Mouse (Mus musculus) 3134 (cell line): ENCODE data around the gene Lrrc4b.
A peak's percentile ranks its signal among the peaks of the same experiment; 100 is the strongest.

ENCODE experiments used
- DNase-seq: peaks from one replicate; pipeline ENCODE4 v3.0.0-alpha.2; 2011; ENCODE audit warnings: low spot score; ENCODE audit not compliant: insufficient read length; ENCODE audit errors: extremely low read depth

Lrrc4b gene

GRCm38 (mm10) chr7:44484841-44485571, 56.2 kb downstream of the Lrrc4b start:
- DNase-seq = no peak

DNA sequence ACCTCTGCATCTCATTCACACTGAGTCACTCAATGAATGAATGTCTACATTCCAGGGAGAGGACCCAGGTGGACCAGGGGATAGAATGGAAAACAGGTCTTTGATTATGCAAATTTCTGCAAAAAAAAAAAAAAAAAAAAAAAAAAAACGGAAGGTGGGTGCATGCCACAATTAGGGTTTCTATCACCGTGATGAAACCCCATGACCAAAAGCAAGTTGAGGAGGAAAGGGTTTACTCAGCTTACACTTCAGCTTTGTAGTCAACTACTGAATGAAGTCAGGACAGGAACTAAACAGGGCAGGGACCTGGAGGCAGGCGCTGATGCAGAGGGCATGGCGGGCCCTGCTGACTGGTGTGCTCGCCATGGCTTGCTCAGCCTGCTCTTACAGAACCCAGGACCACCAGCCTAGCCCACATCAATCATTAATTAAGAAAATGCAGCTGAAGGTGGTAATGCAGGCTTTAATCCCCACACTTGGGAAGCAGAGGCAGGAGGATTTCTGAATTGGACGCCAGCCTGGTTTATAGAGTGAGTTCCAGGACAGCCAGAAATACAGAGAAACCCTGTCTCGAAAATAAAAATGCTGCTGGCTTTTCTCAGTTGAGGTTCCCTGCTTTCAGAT, 56.9 kb downstream of the Lrrc4b start:
- DNase-seq = no peak

DNA sequence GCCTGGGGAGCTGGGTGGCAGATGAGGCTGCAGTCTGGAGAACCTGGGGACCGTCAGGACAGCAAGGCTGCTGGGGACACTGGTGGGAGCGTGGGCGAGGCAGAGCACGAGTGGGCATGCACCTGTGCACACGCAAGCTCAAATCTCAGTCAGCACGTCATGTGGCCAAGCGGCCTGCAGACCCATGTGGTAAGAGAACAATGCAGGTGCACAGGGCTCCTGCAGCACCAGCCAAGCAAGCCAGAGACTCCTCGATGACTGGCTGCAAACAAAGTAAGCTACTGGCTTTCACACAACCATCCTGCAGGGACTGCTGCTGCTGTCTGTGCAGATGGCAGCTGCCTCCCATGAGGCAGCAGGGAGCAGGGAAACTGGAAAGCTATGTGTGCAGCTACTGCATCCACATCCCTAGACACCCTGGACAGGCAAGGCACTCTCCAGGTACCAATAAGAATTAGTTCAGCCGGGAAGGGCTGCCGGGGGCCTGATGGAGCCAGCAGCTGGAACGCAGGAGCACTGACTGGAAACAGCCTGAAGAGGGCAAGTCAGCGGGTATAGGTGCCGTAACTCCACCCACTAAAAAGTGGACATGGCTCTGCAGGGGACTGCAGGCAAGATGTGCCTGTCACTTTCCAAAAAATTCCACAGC, 58.2 kb downstream of the Lrrc4b start:
- no peak for DNase-seq

- DNase-seq = no peak
Observed at GRCm38 (mm10) chr7:44487936-44488335, 59.1 kb downstream of the Lrrc4b start.

DNA sequence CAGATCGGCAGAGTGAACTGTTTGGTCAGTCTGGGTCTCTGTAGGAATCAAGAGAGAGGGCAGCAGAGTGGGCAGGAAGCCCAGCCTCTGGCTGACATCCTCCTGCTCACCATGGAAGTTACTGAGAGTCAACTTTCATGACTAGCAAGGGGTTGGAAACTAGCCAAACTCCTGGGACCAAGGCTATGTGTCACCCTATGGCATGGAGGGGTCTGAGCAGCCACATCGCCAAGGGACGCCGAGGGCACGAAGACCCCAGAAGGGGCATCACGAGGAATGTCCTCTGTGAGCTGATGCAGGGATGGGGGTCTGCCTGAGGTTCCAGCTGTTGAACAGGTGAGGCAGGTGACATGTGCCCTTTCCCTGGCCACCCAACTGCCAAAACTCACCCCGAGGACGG, 59.7 kb downstream of the Lrrc4b start:
- no peak for DNase-seq

DNA sequence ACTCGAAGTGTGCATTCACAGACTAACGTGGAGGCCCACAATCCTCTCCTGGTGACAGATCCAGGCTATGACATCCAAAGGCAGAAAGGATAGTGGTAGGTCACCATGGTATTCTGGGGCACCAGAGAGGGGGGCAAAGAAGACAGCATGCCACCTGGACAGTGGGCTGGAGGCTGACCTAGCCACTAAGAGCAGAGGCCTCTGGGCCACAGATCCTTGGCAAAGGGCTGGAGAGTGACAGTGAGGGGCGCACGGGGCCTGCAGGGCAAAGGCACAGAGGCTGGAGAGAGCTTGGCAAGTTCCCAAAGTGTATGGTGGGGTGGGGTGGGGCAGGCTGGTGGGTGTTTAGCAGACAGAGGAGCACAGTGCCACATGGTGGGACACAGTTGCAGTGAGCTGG, 61.5 kb downstream of the Lrrc4b start:
- DNase-seq = no peak

DNA sequence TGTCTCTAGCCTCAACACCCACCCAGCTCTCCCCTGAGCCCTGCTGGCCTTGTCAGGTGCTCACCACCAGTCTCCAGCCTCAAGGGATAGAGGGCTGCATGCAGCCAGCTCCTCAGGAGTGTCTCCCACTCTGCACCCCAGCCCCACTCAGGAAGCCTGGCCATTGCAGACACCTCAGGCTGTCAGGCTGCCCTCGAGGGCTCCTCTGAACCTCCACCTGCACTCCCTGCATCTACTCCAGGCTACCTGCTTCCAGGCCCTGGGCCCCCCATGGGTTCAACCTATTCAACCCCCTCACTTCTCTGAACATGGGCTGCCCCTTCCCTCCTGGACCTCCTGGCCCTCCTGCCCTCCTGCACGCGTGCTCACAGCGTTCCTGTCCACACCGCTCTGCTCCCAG, 62.6 kb downstream of the Lrrc4b start:
- DNase-seq = no peak

DNA sequence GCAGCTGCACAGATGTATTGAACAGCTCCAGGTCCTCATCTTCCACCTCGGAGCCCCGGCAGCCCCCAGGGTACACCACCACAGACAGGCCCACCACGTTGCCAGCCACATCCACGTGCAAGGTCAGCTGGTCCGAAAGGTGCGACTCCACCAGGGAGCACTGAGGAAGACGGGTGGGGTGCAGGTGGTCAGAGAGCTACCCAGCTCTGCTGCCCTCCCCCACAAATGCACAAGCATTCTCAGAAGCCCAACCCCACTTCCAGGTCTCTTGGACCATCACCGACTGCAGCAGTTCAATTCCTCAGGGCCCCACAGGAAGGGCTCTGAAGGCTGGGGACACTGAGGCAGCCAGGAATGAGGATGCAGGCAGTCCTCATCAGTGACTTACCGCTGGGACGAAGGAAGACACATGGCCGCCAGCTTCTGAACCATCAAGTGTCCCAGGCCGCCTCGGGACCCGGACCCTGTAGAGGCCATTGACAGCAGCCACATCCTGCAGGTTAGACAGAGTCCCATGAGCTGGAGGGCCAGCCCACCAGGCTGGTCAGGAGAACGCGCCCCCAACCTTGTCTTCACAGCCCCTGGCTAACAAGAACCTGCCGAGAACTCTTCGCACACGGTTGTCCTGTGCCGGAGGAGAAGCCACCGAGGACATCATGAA, 63.5 kb downstream of the Lrrc4b start:
- no peak for DNase-seq

- DNase-seq = no peak
Observed at GRCm38 (mm10) chr7:44494681-44495080, 65.9 kb downstream of the Lrrc4b start.

- DNase-seq = no peak
Observed at GRCm38 (mm10) chr7:44495086-44495485, 66.3 kb downstream of the Lrrc4b start.

DNA sequence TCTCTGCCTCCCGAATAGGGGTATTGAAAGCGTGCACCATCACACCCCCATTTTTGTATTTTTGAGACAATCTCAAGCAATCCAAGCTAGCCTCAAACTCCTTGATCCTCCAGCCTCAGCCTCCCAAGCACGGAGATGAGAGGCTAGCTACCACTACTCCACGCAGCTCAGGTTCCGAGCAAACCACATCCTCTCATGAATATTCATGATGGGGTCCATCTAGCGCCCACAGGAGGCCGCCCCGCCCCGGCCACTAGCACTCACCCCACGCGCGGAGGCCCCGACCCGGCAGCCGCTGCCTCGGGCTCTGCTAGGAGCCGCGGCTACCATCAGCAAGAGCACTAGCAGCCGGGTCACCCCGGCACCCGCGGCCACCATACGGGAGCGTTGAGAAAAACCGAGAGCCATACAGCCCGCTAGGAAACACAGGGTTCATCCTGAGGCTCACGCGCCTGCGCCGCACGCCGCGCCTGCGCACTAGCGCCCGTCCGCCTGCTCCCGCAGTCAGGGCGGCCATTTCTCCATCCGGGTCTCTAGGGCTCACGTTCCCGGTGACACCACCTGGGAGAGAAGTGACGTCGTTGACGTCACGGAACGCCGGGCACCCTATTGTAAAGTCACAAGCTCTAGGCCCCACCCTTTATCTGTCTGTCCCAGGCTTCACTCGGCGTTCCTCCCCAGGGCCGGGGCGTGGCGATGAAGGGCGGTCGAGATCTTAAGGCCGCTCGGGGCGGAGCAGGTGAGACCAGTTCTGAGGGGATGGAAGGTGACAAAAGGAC, 67.4 kb downstream of the Lrrc4b start, which contains the start of the genes Emc10 and Fam71e1:
TSS of gene Emc10 (minus strand) at position 538 of the 779 bp plus-strand sequence.
TSS of gene Fam71e1 (plus strand) at position 590 of the 779 bp plus-strand sequence.
- peak; percentile 97 for DNase-seq

- DNase-seq = no peak
Observed at GRCm38 (mm10) chr7:44496771-44497109, 67.9 kb downstream of the Lrrc4b start.

- no peak for DNase-seq
Observed at GRCm38 (mm10) chr7:44497361-44498055, 68.7 kb downstream of the Lrrc4b start.

DNA sequence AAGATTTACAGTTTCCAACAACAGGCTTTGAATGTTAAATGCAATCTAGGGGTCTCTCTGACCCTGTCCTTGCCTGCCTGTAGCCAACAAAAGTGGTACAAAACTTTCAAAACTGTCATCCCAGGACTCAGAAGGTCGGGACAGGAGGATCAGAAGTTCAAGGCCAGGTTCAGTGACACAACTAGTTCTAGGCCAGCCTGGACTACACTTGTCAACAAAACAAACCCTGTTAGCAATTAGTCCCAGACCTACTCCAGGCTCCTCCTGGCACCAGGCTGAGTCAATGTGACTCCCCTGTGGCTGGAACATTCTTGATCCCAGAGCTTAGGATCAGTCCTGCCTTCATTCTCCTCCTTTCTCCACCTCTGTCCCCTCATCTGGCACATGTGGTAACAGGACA, 70.1 kb downstream of the Lrrc4b start:
- no peak for DNase-seq

- no peak for DNase-seq
Observed at GRCm38 (mm10) chr7:44500046-44500445, 71.2 kb downstream of the Lrrc4b start.

DNA sequence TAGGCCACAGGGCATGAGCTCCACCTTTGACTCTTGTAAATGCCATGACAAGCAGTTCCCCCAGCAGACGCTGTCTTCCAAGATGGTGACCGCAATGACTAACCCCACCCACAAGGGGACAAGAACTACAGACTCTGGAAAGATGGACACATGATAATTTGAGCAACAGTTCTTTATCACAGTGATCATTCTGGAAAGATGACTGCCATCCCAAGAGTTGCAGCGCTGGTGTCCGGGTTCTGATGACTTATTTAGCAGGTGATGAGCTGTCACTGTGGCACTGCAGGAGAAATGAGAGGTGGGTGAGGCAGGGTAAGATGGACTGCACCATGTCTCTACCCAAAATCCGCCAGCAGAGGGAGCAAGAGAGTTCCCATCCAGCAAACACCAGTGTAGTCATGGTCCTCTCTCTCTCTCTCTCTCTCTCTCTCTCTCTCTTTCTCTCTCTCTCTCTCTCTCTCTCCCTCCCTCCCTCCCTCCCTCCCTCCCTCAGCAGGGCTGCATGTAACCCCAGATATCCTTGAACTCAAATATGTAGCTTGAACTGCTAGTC, 72.8 kb downstream of the Lrrc4b start:
- peak; percentile 54 for DNase-seq

GRCm38 (mm10) chr7:44507491-44507890, 78.7 kb downstream of the Lrrc4b start:
- no peak for DNase-seq
